Comparison of ENCODE assay signal across 40 mouse cellular contexts in the genomic region with DNA sequence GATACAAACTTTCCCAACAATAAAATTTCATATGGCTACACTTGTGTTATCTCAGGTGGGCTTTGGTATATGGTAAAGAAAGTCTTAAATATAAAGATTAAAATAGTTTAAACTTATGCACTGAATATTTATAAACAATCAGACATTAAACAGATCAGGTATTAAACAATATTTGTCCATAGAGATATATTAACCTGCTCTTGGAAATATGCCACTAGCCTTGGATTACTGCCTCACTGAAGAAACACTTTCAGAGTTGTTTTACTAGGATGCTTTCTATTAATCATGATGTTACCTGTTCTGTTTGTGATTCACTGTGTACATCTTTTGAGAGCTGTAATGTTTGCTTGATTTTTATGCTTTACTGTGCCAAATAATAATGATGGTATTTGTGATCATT. TPM values are rescaled to one million over a fixed set of nuclear protein-coding genes. Genes with fewer than 3 reads are reported as not detected.
"Had no signal": no experiment of that assay in that cellular context is flagged by ENCODE, and none has a peak within 500 bp of the region (broad histone marks: within the 10 kb centered on the region; RNA-seq: fewer than 3 reads in every experiment).

No protein-coding gene starts in this region.

- H3K36me3 ChIP-seq: embryonic facial prominence, embryonic 10.5 days; embryonic facial prominence, embryonic 12.5 days; embryonic facial prominence, embryonic 13.5 days; embryonic facial prominence, embryonic 15.5 days; forebrain, embryonic 10.5 days; forebrain, embryonic 12.5 days; forebrain, embryonic 15.5 days had no signal

- H3K4me2 ChIP-seq: embryonic facial prominence, embryonic 12.5 days; embryonic facial prominence, embryonic 13.5 days; embryonic facial prominence, embryonic 15.5 days; forebrain, embryonic 12.5 days; forebrain, embryonic 13.5 days; forebrain, embryonic 15.5 days had no signal

- H3K9ac ChIP-seq: embryonic facial prominence, embryonic 12.5 days; embryonic facial prominence, embryonic 13.5 days; embryonic facial prominence, embryonic 15.5 days; forebrain, embryonic 12.5 days; forebrain, embryonic 13.5 days; forebrain, embryonic 15.5 days; forebrain, postnatal 0 days had no signal

- ATAC-seq: forebrain, embryonic 13.5 days; forebrain, embryonic 14.5 days; forebrain, embryonic 15.5 days; forebrain, embryonic 16.5 days; forebrain, postnatal 0 days had no signal

- H3K27me3 ChIP-seq: embryonic facial prominence, embryonic 12.5 days; embryonic facial prominence, embryonic 13.5 days; embryonic facial prominence, embryonic 15.5 days; forebrain, embryonic 12.5 days; forebrain, embryonic 13.5 days; forebrain, embryonic 15.5 days had no signal

- H3K4me3 ChIP-seq: embryonic facial prominence, embryonic 10.5 days; embryonic facial prominence, embryonic 12.5 days; embryonic facial prominence, embryonic 13.5 days; embryonic facial prominence, embryonic 15.5 days; erythroblast, embryonic 14.5 days; forebrain, embryonic 10.5 days; forebrain, embryonic 12.5 days; forebrain, embryonic 13.5 days; forebrain, embryonic 15.5 days; gastrocnemius, adult 2 months; heart, adult 2 months had no signal

- H3K4me1 ChIP-seq: embryonic facial prominence, embryonic 10.5 days; embryonic facial prominence, embryonic 12.5 days; embryonic facial prominence, embryonic 13.5 days; embryonic facial prominence, embryonic 15.5 days; forebrain, embryonic 10.5 days; forebrain, embryonic 12.5 days; forebrain, embryonic 13.5 days; forebrain, embryonic 15.5 days had no signal

- DNase-seq: cerebellum, adult 2 months; cerebellum, adult 8-10 months; cerebellum, adult 9-10 months; cerebellum, adult 9-11 months; cerebellum, postnatal 10 days; cerebellum, postnatal 14 days; cerebellum, postnatal 25 days; cerebellum, postnatal 36 days; embryo, embryonic 11 days; forebrain, postnatal 0 days; gastrocnemius, adult 2 months; gastrocnemius, postnatal 10 days; gastrocnemius, postnatal 14 days; gastrocnemius, postnatal 25 days; gastrocnemius, postnatal 36 days; heart, adult 11 months; heart, adult 18-20 months; heart, adult 2 months had no signal

- H3K27ac ChIP-seq: embryonic facial prominence, embryonic 10.5 days; embryonic facial prominence, embryonic 12.5 days; embryonic facial prominence, embryonic 13.5 days; embryonic facial prominence, embryonic 15.5 days; forebrain, embryonic 10.5 days; forebrain, embryonic 12.5 days; forebrain, embryonic 13.5 days; forebrain, embryonic 15.5 days; gastrocnemius, adult 2 months; heart, adult 2 months had no signal

RNA-seq across cellular contexts. Expression of gene Sult2a6, which starts 39.4 kb away (rescaled TPM):
- total RNA-seq: common myeloid progenitor, adult 5-6 weeks; forebrain, postnatal 0 days; gastrocnemius, adult 18-20 months; gastrocnemius, adult 2 months; gastrocnemius, adult 8-10 months; gastrocnemius, postnatal 10 days; gastrocnemius, postnatal 14 days; gastrocnemius, postnatal 25 days; gastrocnemius, postnatal 36 days; gastrocnemius, postnatal 4 days; granulocyte monocyte progenitor cell, adult 5-6 weeks; heart, adult 18-20 months; heart, adult 2 months had no signal
- polyA plus RNA-seq: cerebellum, adult 2 months; cortical plate, adult 2 months; embryonic facial prominence, embryonic 10.5 days; embryonic facial prominence, embryonic 11.5 days; embryonic facial prominence, embryonic 12.5 days; embryonic facial prominence, embryonic 13.5 days; embryonic facial prominence, embryonic 14.5 days; embryonic facial prominence, embryonic 15.5 days; erythroblast, embryonic 14.5 days; forebrain, embryonic 10.5 days; forebrain, embryonic 11.5 days; forebrain, embryonic 12.5 days; forebrain, embryonic 13.5 days; forebrain, embryonic 14.5 days; forebrain, embryonic 15.5 days; forebrain, embryonic 16.5 days; forebrain, postnatal 0 days; frontal cortex, adult 2 months; gonadal fat pad, adult 2 months; heart, adult 2 months had no signal
